Mouse (Mus musculus): ENCODE measurements around the gene Disp2. TPM values are rescaled to one million over a fixed set of nuclear protein-coding genes. Genes with fewer than 3 reads are reported as not detected.

Gene Disp2
- total RNA-seq, 1 experiment from 2014 or later, result 26.3 TPM

GRCm38 (mm10) chr2:118789501-118789900, 10.0 kb downstream of the Disp2 start:
- DNase-seq, result peak; percentile 78

GRCm38 (mm10) chr2:118790221-118790550, 10.7 kb downstream of the Disp2 start:
- no peak for DNase-seq

GRCm38 (mm10) chr2:118790551-118791525, 11.3 kb downstream of the Disp2 start:
- peak; percentile 86 for DNase-seq

GRCm38 (mm10) chr2:118791591-118792258, 12.2 kb downstream of the Disp2 start:
- DNase-seq, result no peak

- DNase-seq, result no peak
Observed at GRCm38 (mm10) chr2:118792259-118792613, 12.7 kb downstream of the Disp2 start.

- no peak for DNase-seq
Observed at GRCm38 (mm10) chr2:118793636-118794035, 14.1 kb downstream of the Disp2 start.

GRCm38 (mm10) chr2:118802542-118803118, 23.1 kb downstream of the Disp2 start:
- DNase-seq, result no peak

- DNase-seq, result no peak
Observed at GRCm38 (mm10) chr2:118804474-118804873, 25.0 kb downstream of the Disp2 start.

GRCm38 (mm10) chr2:118805137-118805536, 25.6 kb downstream of the Disp2 start:
- DNase-seq, result no peak

GRCm38 (mm10) chr2:118805756-118806155, 26.2 kb downstream of the Disp2 start:
- DNase-seq, result no peak

- peak; percentile 62 for DNase-seq
Observed at GRCm38 (mm10) chr2:118806860-118807259, 27.3 kb downstream of the Disp2 start.

- DNase-seq, result no peak
Observed at GRCm38 (mm10) chr2:118810861-118811260, 31.3 kb downstream of the Disp2 start.

GRCm38 (mm10) chr2:118812724-118813123, 33.2 kb downstream of the Disp2 start:
- DNase-seq, result no peak

GRCm38 (mm10) chr2:118813981-118814836, 34.7 kb downstream of the Disp2 start, which contains the start of gene Knstrn:
Gene Knstrn, plus strand, starts transcription at chr2:118814003.
- DNase-seq, result peak; percentile 95

GRCm38 (mm10) chr2:118822800-118823199, 43.3 kb downstream of the Disp2 start:
- no peak for DNase-seq

- no peak for DNase-seq
Observed at GRCm38 (mm10) chr2:118824396-118824795, 44.9 kb downstream of the Disp2 start.

- no peak for DNase-seq
Observed at GRCm38 (mm10) chr2:118829096-118829495, 49.6 kb downstream of the Disp2 start.

- DNase-seq, result no peak
Observed at GRCm38 (mm10) chr2:118834061-118834460, 54.5 kb downstream of the Disp2 start.

- no peak for DNase-seq
Observed at GRCm38 (mm10) chr2:118835115-118835514, 55.6 kb downstream of the Disp2 start.

- no peak for DNase-seq
Observed at GRCm38 (mm10) chr2:118838330-118838729, 58.8 kb downstream of the Disp2 start.

- DNase-seq, result no peak
Observed at GRCm38 (mm10) chr2:118841186-118841585, 61.7 kb downstream of the Disp2 start.

- DNase-seq, result peak; percentile 74
Observed at GRCm38 (mm10) chr2:118841774-118842173, 62.3 kb downstream of the Disp2 start.
